Mouse (Mus musculus) heart, postnatal 14 days (tissue): ENCODE measurements around the gene Renbp. TPM values are rescaled to one million over a fixed set of nuclear protein-coding genes. Genes with fewer than 3 reads are reported as not detected.

Experiments
- DNase-seq, 2 experiments: peaks; one replicate each; pipeline ENCODE4 v3.0.0; 2021 to 2022
- intact Hi-C: fragments of 180-260 bp; cut with DNase I; formaldehyde crosslinking; loops from one replicate; pipeline ENCODE4 v1.15.1; 2025
- long read RNA-seq, 2 experiments: library from polyadenylated mRNA; stranded (forward); transcript quantifications; one replicate each; pipeline ENCODE4 v2.0.0; 2021
- total RNA-seq, 2 experiments: library from RNA; stranded (reverse); gene quantifications; 2 replicates each; pipeline ENCODE4 v1.2.3; 2021

Renbp gene
- 10 to 100 TPM in 1 of 2 experiments, 1 to 10 TPM in 1; 8.2 to 10.1 TPM for total RNA-seq
- long read RNA-seq, experiment 1, transcript Renbp-202 (11 exons, 1,418 nt), result major isoform, 11 of 14 reads
- long read RNA-seq, experiment 1, partial matches to known transcripts, result 0 of 14 reads
- long read RNA-seq, experiment 1, other reads (novel, unspliced or antisense), result 0 of 14 reads
- long read RNA-seq, experiment 2, transcript Renbp-202 (11 exons, 1,418 nt), result major isoform, 11 of 12 reads
- long read RNA-seq, experiment 2, partial matches to known transcripts, result 1 of 12 reads
- long read RNA-seq, experiment 2, other reads (novel, unspliced or antisense), result 0 of 12 reads

DNA sequence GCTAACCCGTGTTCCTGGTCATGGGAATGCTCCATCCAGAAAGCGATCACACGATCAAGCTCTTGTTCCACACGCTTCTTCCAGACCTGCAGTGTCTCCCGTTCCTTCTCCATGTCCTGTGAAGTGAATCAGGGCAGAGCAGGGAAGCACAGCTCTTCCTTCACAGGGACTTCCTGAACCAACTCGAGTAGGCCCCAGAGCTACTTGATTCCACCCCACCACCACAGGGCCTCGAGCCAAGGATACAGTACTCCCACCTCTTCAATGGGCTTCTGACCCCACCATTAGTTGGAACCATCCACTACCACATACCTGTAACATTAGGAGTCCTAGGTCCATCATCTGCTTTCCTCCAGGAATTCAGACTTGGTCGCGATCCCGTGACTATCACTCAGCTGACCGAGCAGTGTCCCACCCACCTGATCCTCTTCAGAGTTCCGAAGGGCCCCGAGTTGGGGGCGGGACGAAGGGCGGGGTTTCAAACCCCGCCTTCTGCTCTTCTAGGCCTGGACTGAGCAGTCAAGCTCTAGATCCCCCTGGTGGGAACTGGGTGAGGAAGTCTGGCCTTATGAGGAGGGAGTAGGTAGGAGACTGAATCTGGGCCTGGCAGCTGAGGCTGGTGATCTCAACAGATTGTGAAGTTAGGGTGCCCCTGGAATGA is at the start of gene Renbp:
Gene Renbp (minus strand): TSS at position 449 of the 661 bp plus-strand sequence.
- DNase-seq, result peak; percentile 65 to 71
- intact Hi-C loops, result no loop called here

DNA sequence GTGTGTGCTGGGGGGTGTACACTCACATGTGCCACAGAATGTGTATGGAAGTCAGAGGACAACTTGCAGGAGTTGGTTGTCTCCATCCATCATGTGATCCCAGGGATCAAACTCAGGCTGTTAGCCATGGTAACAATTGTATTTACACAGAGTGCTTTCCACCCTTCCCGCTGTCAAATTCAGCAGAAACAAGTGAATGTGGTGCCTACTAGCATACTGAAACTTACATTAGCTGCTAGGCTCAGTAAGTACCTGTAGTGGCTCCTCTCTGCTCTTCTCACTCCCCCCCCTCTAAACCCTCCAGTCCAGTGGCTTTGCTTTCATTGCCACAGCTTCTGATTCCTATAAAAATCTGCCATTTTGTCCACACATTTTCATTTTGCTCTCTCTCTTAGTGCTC is 47.1 kb upstream of the Renbp start:
- intact Hi-C loops, result no loop called here
- DNase-seq, result no peak

DNA sequence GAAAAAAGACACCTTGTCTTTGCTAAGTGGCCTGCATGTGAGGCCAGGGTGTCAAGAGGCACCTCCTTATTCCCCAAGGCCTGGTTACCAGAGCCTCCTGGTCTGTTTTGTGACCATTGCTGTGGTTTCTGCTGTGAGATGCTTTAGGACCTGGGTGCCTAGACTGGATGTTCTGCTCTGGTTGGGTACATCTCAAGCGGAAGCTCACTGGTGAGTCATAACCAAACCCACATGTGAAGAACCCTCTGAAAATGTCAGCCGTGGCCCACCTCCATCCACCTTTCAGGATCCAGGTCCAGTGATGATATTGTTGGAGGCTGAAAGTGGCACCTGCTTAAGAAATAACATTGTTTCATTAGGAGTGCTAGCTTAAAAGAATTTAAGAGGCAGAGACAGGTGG is 45.6 kb upstream of the Renbp start:
- intact Hi-C loops, result no loop called here
- no peak for DNase-seq

DNA sequence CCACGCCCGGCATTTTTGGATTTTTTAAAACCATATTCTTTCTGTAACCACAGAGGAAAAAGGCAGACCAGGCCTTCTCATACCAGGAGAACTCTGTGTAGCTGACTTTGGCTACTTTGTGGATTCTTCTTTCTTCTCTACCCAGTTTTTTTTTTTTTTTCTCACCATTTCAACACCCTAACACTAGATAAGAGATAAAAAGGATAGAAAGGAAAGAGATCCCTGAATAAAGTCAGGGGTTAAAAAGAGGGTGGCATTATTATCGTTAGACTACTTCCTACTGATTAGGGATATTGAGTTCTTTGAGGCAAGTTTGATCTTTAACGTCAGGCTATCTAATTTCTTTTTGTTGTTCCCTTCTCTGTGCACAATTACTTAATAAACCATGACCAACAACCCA is 42.1 kb upstream of the Renbp start:
- no peak for DNase-seq
- intact Hi-C loops, result no loop called here

- intact Hi-C loops, result no loop called here
These were observed 40.1 kb upstream of the Renbp start for GRCm38 (mm10) chrX:73970781-73971180.

GRCm38 (mm10) chrX:73969729-73970128 is 39.1 kb upstream of the Renbp start:
- DNase-seq, result no peak
- intact Hi-C loops, result loop anchor here (5.0 to 10.0 kb wide), 3 partner anchors 53 to 445 kb away; partner anchors contain the start of gene Irak1

More at GRCm38 (mm10) chrX:73970781-73971180, 40.1 kb upstream of the Renbp start:
- no peak for DNase-seq

DNA sequence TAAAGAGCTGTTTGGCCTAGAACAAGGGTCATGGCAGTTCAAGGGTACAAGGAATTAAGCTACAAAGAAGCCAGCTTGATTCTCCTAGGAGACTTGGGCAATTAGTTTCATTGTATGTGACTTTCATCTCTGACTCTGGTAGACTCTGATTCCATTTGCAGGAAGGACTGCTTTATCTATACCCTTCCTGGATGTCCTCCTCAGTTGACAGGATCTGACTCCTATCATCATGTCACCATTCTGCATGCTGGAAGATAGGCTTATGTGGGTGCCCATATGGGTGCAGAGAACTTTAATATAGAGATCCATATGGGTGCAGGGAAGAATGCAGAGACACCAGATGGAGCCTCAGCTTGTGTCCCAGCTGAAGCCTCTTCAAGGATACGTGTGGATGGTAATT is 38.5 kb upstream of the Renbp start:
- intact Hi-C loops, result loop anchor here (5.0 to 10.0 kb wide), 3 partner anchors 53 to 446 kb away; partner anchors contain the start of gene Irak1
- DNase-seq, result no peak

DNA sequence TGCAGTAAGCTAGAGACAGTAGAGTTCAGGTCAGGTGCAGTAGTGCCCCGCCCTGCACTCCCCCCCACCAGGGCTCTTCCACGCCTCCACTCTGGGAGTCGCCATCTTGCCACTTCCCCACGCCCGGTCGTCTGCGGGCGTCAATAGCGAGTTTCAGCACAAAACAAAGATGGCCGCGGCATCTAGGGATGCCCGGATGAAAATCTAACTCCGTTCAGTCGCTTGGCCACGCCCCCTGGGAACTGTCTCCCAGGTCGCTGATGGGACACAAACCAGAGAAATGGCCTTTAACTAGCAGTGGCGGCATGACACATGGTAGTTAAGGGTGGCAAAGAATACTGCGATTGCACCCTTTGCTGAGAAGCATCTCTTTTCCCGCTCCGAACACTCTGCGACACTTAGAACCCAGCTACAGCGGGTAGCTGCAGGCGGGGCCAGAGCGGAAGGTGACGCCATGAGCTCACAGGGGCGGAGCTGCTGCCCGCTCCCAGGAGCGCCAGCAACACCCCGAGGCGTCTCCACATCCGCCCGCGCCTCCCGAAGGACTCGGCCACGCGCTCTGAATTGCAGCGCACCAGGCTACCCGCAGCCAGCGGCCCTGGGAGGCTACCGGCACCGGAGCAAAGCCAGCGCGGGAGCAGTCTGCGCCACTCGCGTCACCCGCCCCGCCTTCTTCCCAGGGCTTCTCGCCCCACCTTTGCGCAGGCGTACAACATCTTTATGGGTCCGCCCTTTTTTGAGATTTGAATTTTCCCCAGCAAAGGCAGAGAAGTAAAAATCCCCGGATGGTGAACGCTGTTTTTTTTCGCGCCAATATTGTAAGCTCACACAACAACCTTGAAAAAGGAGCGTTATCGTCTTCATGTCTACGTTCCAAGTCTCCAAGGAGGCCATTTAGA is 36.8 kb upstream of the Renbp start:
- intact Hi-C loops, result loop anchor here (5.0 to 10.0 kb wide), 3 partner anchors 55 to 447 kb away; partner anchors contain the start of gene Irak1
- DNase-seq, result peak; percentile 85

DNA sequence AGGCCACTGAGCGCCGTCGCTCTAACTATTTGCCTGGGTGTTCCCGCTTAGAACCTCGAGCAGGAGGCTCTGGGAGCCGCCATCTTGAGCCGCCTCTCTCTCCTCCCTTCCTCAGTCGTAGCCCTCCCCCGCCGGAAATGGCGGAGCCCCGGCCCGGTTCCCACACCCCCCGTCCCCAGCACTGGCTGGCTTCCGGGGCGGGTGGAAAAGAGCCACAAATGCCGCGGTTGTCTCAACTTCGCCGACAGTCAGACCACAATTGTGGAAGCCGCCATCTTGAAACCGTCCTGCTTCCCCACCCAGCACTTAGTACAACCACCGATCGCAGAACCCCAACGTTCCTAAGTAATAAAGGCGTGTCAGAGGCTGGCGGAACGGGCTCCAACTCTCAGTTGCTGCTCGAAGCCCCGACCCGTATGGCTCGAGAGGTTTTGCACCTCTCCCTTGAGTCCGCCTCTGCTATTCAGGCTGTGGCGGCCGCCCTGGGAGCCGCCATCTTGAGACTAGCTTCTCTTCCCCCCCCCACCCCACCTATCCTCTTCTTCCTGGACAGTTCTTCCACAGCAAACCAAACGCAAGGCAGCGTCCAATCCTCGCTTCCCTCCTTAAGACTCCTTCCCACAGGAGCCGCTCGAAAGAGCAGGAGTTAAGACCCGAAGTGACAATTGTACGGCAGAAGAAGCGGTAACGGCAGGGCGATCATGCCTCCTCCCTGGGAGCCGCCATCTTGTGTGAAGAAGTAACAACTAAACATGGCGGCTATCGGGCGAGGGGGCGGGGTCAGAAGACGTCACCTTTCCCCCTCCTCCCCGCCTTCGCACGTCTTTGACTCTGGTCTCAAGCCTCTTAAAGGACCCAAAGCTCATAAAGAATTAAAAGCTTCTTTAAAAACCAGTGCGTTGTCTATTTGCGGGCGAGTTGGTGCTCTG is 35.9 kb upstream of the Renbp start, which contains the start of gene Hcfc1:
Gene Hcfc1 (minus strand): TSS at position 110 of the 929 bp plus-strand sequence.
- intact Hi-C loops, result loop anchor here (5.0 to 10.0 kb wide), 3 partner anchors 56 to 448 kb away; partner anchors contain the start of gene Irak1
- peak; percentile 90 to 92 for DNase-seq

- peak; percentile 32 for DNase-seq
- intact Hi-C loops, result loop anchor here (5.0 to 10.0 kb wide), 3 partner anchors 57 to 449 kb away; partner anchors contain the start of gene Irak1
These were observed 34.7 kb upstream of the Renbp start for GRCm38 (mm10) chrX:73965307-73965706.

DNA sequence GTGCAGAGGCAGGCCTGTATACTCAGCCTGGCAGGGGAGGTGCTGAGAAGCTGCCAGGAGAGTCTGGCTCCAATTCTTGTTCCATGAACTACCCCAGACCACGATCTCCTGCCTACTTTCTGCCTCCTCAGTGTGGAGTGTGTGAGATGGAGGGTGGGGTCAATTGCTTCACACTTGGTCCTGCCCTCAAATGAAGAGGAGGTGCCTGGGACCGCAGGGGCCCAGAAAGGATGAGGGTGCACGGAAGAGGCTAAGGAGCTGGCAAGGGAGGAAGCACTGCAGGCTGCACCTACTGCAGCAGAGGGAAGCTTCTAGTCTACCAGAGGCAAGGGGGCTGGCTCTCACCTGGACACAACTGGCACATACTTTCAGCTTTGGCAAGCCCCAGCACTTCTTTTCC is 33.7 kb upstream of the Renbp start:
- intact Hi-C loops, result loop anchor here (10.0 kb wide), 1 partner anchor 450 kb away; no protein-coding TSS in a partner anchor
- no peak for DNase-seq

- intact Hi-C loops, result no loop called here
- DNase-seq, result no peak
These were observed 24.3 kb upstream of the Renbp start for GRCm38 (mm10) chrX:73954988-73955387.

- intact Hi-C loops, result no loop called here
- DNase-seq, result no peak
These were observed 22.0 kb upstream of the Renbp start for GRCm38 (mm10) chrX:73952603-73953002.

GRCm38 (mm10) chrX:73949341-73949740 is 18.7 kb upstream of the Renbp start:
- no peak for DNase-seq
- intact Hi-C loops, result loop anchor here (2.0 to 10.0 kb wide), 3 partner anchors 151 to 277 kb away; partner anchors contain the start of genes Abcd1, Bcap31 and Slc6a8

- intact Hi-C loops, result loop anchor here (2.0 to 10.0 kb wide), 3 partner anchors 150 to 276 kb away; partner anchors contain the start of genes Abcd1, Bcap31 and Slc6a8
These were observed 18.0 kb upstream of the Renbp start for GRCm38 (mm10) chrX:73948647-73949046.

GRCm38 (mm10) chrX:73946896-73947295 is 16.2 kb upstream of the Renbp start:
- no peak for DNase-seq
- intact Hi-C loops, result loop anchor here (5.0 to 10.0 kb wide), 2 partner anchors 232 to 275 kb away; partner anchors contain the start of genes Abcd1, Bcap31 and Slc6a8

More at GRCm38 (mm10) chrX:73948647-73949046, 18.0 kb upstream of the Renbp start:
- peak; percentile 34 to 73 for DNase-seq

GRCm38 (mm10) chrX:73942294-73942693 is 11.6 kb upstream of the Renbp start:
- intact Hi-C loops, result loop anchor here (10.0 kb wide), 1 partner anchor 227 kb away; the partner anchor contains the start of genes Abcd1 and Bcap31
- no peak for DNase-seq

DNA sequence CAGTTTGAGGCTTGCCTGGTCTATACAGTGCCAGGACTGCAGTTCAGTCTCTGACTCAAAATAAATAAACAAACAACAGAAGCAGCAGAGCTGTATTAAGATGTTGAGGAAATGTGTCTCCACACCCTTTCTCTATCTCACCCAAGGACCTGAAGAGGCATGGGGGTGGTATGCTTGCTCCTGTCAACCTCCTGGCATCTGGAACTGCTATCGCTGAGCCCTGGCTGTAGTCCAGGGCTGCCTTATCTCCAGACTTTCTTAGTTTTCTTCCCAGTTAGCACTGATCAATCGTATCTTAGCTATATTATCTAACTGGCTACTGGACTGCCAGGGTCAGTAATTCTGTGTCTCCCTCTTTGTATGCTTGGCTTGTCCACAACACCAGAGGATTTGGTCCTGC is 11.2 kb upstream of the Renbp start:
- intact Hi-C loops, result loop anchor here (10.0 kb wide), 1 partner anchor 227 kb away; the partner anchor contains the start of genes Abcd1 and Bcap31
- DNase-seq, result no peak

DNA sequence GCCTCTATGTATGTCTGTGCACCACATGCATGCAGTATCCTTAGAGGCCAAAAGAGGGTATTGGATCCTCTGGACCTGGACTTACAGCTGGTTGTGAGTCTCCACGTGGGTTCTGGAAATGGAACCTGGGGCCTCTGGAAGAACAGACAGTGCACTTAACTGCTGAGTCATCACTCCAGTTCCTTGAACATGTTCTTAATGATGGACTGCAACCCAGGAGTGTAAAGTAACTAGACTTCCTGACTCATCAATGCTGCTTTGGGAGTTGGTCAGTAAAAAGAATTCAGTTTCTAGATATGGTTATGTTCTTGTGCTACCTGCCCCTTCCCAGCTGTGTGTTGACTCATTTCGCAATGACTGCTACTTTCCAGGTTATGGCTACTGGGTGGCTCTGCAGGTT is 1.2 kb upstream of the Renbp start:
- DNase-seq, result no peak
- intact Hi-C loops, result no loop called here
